Mouse (Mus musculus) intestine, embryonic 16.5 days (tissue): ENCODE measurements at regions not wholly inside any gene's neighbourhood (a gene's known extent, or its start where the extent isn't known, plus 50 kb on each side); places are given as distances from the start of the nearest gene placed in this dataset.

Experiments used
- ATAC-seq: fragments of 200-750 bp; cut with Nextera tagmentation; 2 replicates; pipeline ENCODE4 v1.8.0; 2017; ENCODE audit warnings: moderate TSS enrichment, moderate library complexity
- H3K27ac ChIP-seq: fragments of 300-500 bp; sonication (generic); 2 replicates; pipeline ENCODE4 v1.5.1; 2014; ENCODE audit warnings: mild to moderate bottlenecking, low read length
- H3K27me3 ChIP-seq: fragments of 300-500 bp; sonication (generic); replicated peaks from 2 replicates; pipeline ENCODE4 v1.6.1; 2014; ENCODE audit warnings: low read length, control low read depth, mixed read lengths; ENCODE audit not compliant: control insufficient read depth, insufficient read depth
- H3K36me3 ChIP-seq: fragments of 300-500 bp; sonication (generic); 2 replicates; pipeline ENCODE4 v1.6.1; 2014; ENCODE audit warnings: low read length, control low read depth; ENCODE audit not compliant: control insufficient read depth, insufficient read depth
- H3K4me1 ChIP-seq: fragments of 300-500 bp; sonication (generic); 2 replicates; pipeline ENCODE4 v1.6.1; 2014; ENCODE audit warnings: low read length, control low read depth, mixed read lengths; ENCODE audit not compliant: control insufficient read depth, insufficient read depth
- H3K4me2 ChIP-seq: fragments of 300-500 bp; sonication (generic); 2 replicates; pipeline ENCODE4 v1.6.1; 2014; ENCODE audit warnings: low read depth, low read length, control low read depth
- H3K4me3 ChIP-seq: fragments of 300-500 bp; sonication (generic); 2 replicates; pipeline ENCODE4 v1.5.1; 2014; ENCODE audit warnings: mild to moderate bottlenecking, low read length
- H3K9ac ChIP-seq: fragments of 300-500 bp; sonication (generic); 2 replicates; pipeline ENCODE4 v1.6.1; 2014; ENCODE audit warnings: low read depth, low read length
- H3K9me3 ChIP-seq: fragments of 300-500 bp; sonication (generic); 2 replicates; pipeline ENCODE4 v1.6.1; 2016; ENCODE audit warnings: low read length, control low read depth; ENCODE audit not compliant: control insufficient read depth
- WGBS: fragments of 180-500 bp; shearing (Covaris S2); extraction: QIAGEN DNeasy Blood & Tissue Kit; methylation state at CpG from one replicate; pipeline ENCODE4 v1.1.7; 2014; 5-methylcytosine and 5-hydroxymethylcytosine counted together

GRCm38 (mm10) chr9:61265466-61265865 lies 106.7 kb upstream of the Tle3 start:
- Histone ChIP-seq H3K27me3 (0 out of 2 replicates have a peak, but pooled peaks cover 2% of the 10 kb centered on the region), H3K9me3 (no peaks in the 10 kb centered on the region), H3K4me3 (no peak overlapping the region), H3K9ac (no peak overlapping the region), H3K36me3 (no peaks in the 10 kb centered on the region), H3K27ac (no peak overlapping the region), H3K4me2 (no peak overlapping the region), H3K4me1 (peaks cover 7% of the 10 kb centered on the region)
- WGBS, result 91% methylated on average over 5 of the region's 5 CpGs
- no peak for ATAC-seq

GRCm38 (mm10) chr9:61266992-61267391 lies 105.2 kb upstream of the Tle3 start:
- no peak overlapping the region for H3K27ac ChIP-seq
- no peak for ATAC-seq
- H3K9me3 ChIP-seq, result no peaks in the 10 kb centered on the region
- WGBS, result 75% methylated on average over 6 of the region's 6 CpGs
- H3K36me3 ChIP-seq, result no peaks in the 10 kb centered on the region
- H3K9ac ChIP-seq, result no peak overlapping the region
- 0 out of 2 replicates have a peak, but pooled peaks cover 2% of the 10 kb centered on the region for H3K27me3 ChIP-seq
- no peaks in the 10 kb centered on the region for H3K4me1 ChIP-seq
- no peak overlapping the region for H3K4me2 ChIP-seq
- no peak overlapping the region for H3K4me3 ChIP-seq

GRCm38 (mm10) chr9:61267541-61267940 lies 104.6 kb upstream of the Tle3 start:
- H3K4me2 ChIP-seq, result no peak overlapping the region
- 0 out of 2 replicates have a peak, but pooled peaks cover 2% of the 10 kb centered on the region for H3K27me3 ChIP-seq
- H3K36me3 ChIP-seq, result no peaks in the 10 kb centered on the region
- no peaks in the 10 kb centered on the region for H3K4me1 ChIP-seq
- WGBS, result 56% methylated on average over 4 of the region's 4 CpGs
- no peak overlapping the region for H3K4me3 ChIP-seq
- no peaks in the 10 kb centered on the region for H3K9me3 ChIP-seq
- H3K27ac ChIP-seq, result no peak overlapping the region
- no peak overlapping the region for H3K9ac ChIP-seq
- no peak for ATAC-seq

- no peaks in the 10 kb centered on the region for H3K4me1 ChIP-seq
- no peak overlapping the region for H3K27ac ChIP-seq
- 0 out of 2 replicates have a peak, but pooled peaks cover under 1% of the 10 kb centered on the region for H3K27me3 ChIP-seq
- ATAC-seq, result no peak
- WGBS, result 78% methylated on average over 2 of the region's 2 CpGs
- H3K9ac ChIP-seq, result no peak overlapping the region
- H3K4me2 ChIP-seq, result no peak overlapping the region
- H3K36me3 ChIP-seq, result no peaks in the 10 kb centered on the region
- H3K9me3 ChIP-seq, result no peaks in the 10 kb centered on the region
- H3K4me3 ChIP-seq, result no peak overlapping the region
Observed at GRCm38 (mm10) chr9:61268162-61268561, 104.0 kb upstream of the Tle3 start.

GRCm38 (mm10) chr9:61268681-61269080 lies 103.5 kb upstream of the Tle3 start:
- WGBS, result 88% methylated on average over 2 of the region's 2 CpGs
- ATAC-seq, result no peak

GRCm38 (mm10) chr9:61269151-61269870 lies 102.9 kb upstream of the Tle3 start:
- H3K4me2 ChIP-seq, result no peak overlapping the region
- H3K9me3 ChIP-seq, result no peaks in the 10 kb centered on the region
- ATAC-seq, result no peak
- no peaks in the 10 kb centered on the region for H3K36me3 ChIP-seq
- H3K4me3 ChIP-seq, result no peak overlapping the region
- no peaks in the 10 kb centered on the region for H3K4me1 ChIP-seq
- H3K27ac ChIP-seq, result no peak overlapping the region
- H3K27me3 ChIP-seq, result no peaks in the 10 kb centered on the region
- H3K9ac ChIP-seq, result no peak overlapping the region
- 76% methylated on average over 5 of the region's 5 CpGs for WGBS

More at GRCm38 (mm10) chr9:61268681-61269080, 103.5 kb upstream of the Tle3 start:
- H3K27me3 ChIP-seq, result no peaks in the 10 kb centered on the region
- no peak overlapping the region for H3K27ac ChIP-seq
- no peak overlapping the region for H3K4me2 ChIP-seq
- H3K9me3 ChIP-seq, result no peaks in the 10 kb centered on the region
- no peaks in the 10 kb centered on the region for H3K36me3 ChIP-seq
- no peak overlapping the region for H3K9ac ChIP-seq
- no peak overlapping the region for H3K4me3 ChIP-seq
- H3K4me1 ChIP-seq, result no peaks in the 10 kb centered on the region

- Histone ChIP-seq H3K9ac (no peak overlapping the region), H3K36me3 (no peaks in the 10 kb centered on the region), H3K27ac (no peak overlapping the region), H3K9me3 (no peaks in the 10 kb centered on the region), H3K4me2 (no peak overlapping the region), H3K4me1 (no peaks in the 10 kb centered on the region), H3K4me3 (no peak overlapping the region), H3K27me3 (no peaks in the 10 kb centered on the region)
- no peak for ATAC-seq
- WGBS, result 100% methylated on average over 1 of the region's 1 CpGs
Observed at GRCm38 (mm10) chr9:61271243-61271642, 100.9 kb upstream of the Tle3 start.

- no peak for ATAC-seq
- WGBS, result 83% methylated on average over 5 of the region's 5 CpGs
- Histone ChIP-seq H3K4me2 (no peak overlapping the region), H3K27ac (no peak overlapping the region), H3K27me3 (no peaks in the 10 kb centered on the region), H3K4me3 (no peak overlapping the region), H3K4me1 (no peaks in the 10 kb centered on the region), H3K9ac (no peak overlapping the region), H3K36me3 (no peaks in the 10 kb centered on the region), H3K9me3 (no peaks in the 10 kb centered on the region)
Observed at GRCm38 (mm10) chr9:61271769-61272352, 100.3 kb upstream of the Tle3 start.

GRCm38 (mm10) chr9:61274020-61274419 lies 98.1 kb upstream of the Tle3 start:
- Histone ChIP-seq H3K4me2 (no peak overlapping the region), H3K9ac (no peak overlapping the region), H3K9me3 (no peaks in the 10 kb centered on the region), H3K4me1 (peaks cover 7% of the 10 kb centered on the region), H3K27me3 (no peaks in the 10 kb centered on the region), H3K27ac (no peak overlapping the region), H3K36me3 (no peaks in the 10 kb centered on the region), H3K4me3 (no peak overlapping the region)
- WGBS, result 83% methylated on average over 9 of the region's 9 CpGs
- no peak for ATAC-seq
